Mouse (Mus musculus): ENCODE measurements at regions not wholly inside any gene's neighbourhood (a gene's known extent, or its start where the extent isn't known, plus 50 kb on each side); places are given as distances from the start of the nearest gene placed in this dataset.

DNA sequence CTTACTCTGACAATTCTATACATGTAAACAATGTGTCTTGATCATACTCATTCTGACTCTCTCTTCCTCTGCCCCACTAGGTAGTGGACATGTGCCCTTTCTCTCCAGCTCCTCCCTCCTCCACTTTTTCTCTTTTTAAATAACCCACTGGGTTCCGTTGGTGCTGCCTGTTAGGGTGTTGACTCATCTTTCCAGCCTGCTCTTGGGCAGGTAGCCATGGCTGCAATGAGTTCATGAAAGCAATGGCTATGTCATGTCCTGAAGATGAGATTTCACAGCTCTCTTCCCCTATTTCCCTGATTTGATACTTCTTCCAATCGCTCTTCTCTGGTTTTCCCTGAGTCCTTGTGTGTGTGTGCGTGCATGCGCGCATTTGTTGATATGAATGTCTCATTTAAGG lies 70.9 kb upstream of the Ptch1 start:
- TF ChIP-seq CTCF (IDR thresholded peaks at IDR 0.05; ENCODE audit: low read depth, low read length), result no peak
- TF ChIP-seq POLR2A (IDR thresholded peaks at IDR 0.05; ENCODE audit: insufficient read depth, low read length), result no peak
